Mouse (Mus musculus): Measurements from ENCODE around the gene Olfr860.
"Not testable (repeated sequence)": the region's sequence is repeated elsewhere in the genome, so short reads cannot be mapped to it uniquely, and the experiment has no call there.

DNA sequence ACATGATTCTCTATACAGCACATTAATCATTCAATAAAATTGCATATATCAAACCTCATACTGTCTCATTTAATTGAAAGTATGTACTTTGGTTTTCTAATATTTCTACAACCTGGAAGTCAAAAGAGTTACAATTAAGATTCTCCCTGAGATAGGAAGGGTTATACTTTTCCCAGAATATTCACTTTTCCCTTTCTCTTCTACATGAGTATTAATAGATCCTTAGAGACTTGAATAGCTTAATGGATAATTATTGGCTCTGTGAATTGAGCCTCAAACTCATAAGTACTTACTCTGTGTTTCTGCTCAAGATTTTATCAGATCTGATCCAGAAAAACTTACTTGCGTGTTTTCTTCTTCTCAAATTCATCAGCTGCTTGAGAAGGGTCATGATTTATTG is 44.9 kb downstream of the Olfr860 start, which contains the start of gene Olfr859:
- not testable (repeated sequence) for TF ChIP-seq POLR2A (IDR thresholded peaks at IDR 0.05; ENCODE audit: borderline replicate concordance, control insufficient read depth, low read depth, low read length); CTCF (IDR thresholded peaks at IDR 0.05; ENCODE audit: control insufficient read depth, insufficient read depth, low read length)

Measured in bone marrow, adult 2 months (tissue).